Mouse (Mus musculus): Measurements from ENCODE around the gene Spryd3. TPM values are rescaled to one million over a fixed set of nuclear protein-coding genes. Genes with fewer than 3 reads are reported as not detected.

Spryd3 gene
- total RNA-seq, 1 experiment = 34.8 TPM

DNA sequence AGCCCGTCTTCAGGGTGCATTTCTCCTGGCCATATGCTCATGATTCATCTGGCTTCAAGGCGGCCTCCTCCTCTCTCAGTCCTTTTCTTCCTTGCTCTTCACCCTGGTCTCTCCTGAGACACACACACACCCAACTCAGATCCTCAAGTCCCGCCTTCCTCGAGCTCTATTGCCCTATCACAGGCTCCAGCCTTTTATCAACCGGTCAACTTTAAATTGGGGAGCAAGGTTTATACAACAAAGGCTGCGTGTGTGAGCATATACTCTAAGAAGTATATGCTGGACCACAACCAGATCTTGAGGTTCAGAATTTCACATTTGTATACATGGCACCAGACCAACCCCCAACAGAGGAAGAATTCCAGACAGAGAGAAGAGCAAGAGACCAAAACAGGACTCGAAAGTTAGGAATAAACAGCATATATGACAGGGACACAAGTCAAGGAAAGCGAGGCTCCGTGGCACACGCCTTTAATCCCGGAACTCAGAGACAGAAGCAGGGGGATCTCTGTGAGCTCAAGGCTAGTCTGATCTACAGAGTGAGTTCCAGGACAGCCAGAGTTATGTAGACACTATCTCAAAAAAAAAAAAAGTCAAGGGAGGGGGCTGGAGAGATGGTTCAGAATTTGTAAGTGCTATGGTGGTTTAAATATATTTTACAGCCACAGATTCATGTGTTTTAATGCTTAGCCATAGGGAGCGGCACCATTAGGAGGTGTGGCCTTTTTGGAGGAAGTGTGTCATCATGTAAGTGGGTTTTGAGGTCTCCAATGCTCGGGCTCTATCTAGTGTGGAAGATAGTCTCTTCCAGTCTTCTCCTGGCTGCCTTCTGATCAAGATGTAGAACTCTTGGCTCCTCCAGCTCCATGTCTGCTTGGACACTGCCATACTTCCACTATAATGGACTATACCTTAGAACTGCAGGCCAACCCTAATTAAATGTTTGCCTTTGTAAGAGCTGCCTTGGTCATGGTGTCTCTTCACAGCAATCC is 65.3 kb downstream of the Spryd3 start:
- TF ChIP-seq CHD2 (IDR thresholded peaks at IDR 0.05; ENCODE audit: low read depth, low read length) (no peak), ZC3H11A (IDR thresholded peaks at IDR 0.05; ENCODE audit: borderline replicate concordance, low read depth, low read length) (no peak), ZNF384 (IDR thresholded peaks at IDR 0.05; ENCODE audit: low read depth, low read length) (no peak), MAFK (IDR thresholded peaks at IDR 0.05; ENCODE audit: insufficient read depth, low read depth, low read length) (no peak), HCFC1 (IDR thresholded peaks at IDR 0.05; ENCODE audit: borderline replicate concordance, insufficient read depth, low read length) (no peak)
- Histone ChIP-seq H3K4me1 (ENCODE audit: control insufficient read depth in 2 of 2, insufficient read depth in 2 of 2, low read length in 2 of 2, poor library complexity in 1 of 2) (peaks cover 0 to 2% of the 10 kb centered on the region in 2 experiments; a peak in 2 of 4 replicates), H3K36me3 (ENCODE audit: control insufficient read depth, insufficient read depth, low read length, poor library complexity, severe bottlenecking) (peaks cover 3% of the 10 kb centered on the region), H3K9ac (ENCODE audit: insufficient read depth, low read depth, low read length, poor library complexity, severe bottlenecking) (peak overlapping the region; percentile 50; the same call in 1 of the 2 replicates), H3K4me3 (ENCODE audit: insufficient read depth in 1 of 2, low read depth in 1 of 2, low read length in 2 of 2, poor library complexity in 1 of 2, severe bottlenecking in 1 of 2) (no peak overlapping the region), H3K27ac (ENCODE audit: insufficient read depth, low read depth, low read length, poor library complexity, severe bottlenecking) (no peak overlapping the region), H3K9me3 (ENCODE audit: control insufficient read depth, insufficient read depth, low read depth, low read length) (no peaks in the 10 kb centered on the region)
- no peak for DNase-seq (ENCODE audit: low read depth, low spot score)
- in situ Hi-C loops (cut with MboI; ENCODE audit: low sequenced_read_pairs in 2 of 2, unreplicated experiment in 2 of 2) = no loop called here

Other genes with a start within 250 kb of the Spryd3 start
- 0.09 TPM in 1 of 2 replicates, not detected in the other for gene Krt76, start 243.3 kb downstream of the Spryd3 start, total RNA-seq (2012; rRNA removed)
- gene Krt4, start 211.5 kb downstream of the Spryd3 start, total RNA-seq (2012; rRNA removed) = 0.13 TPM in 1 of 2 replicates, not detected in the other
- 0.74 and 2.0 TPM in 2 replicates for gene Krt79, start 195.9 kb downstream of the Spryd3 start, total RNA-seq (2012; rRNA removed)
- gene Krt78, start 181.9 kb downstream of the Spryd3 start, total RNA-seq (2012; rRNA removed) = 0.09 TPM in 1 of 2 replicates, not detected in the other
- 346 and 451 TPM in 2 replicates for gene Krt8, start 131.8 kb downstream of the Spryd3 start, total RNA-seq (2012; rRNA removed)
- gene Krt18, start 108.1 kb downstream of the Spryd3 start, total RNA-seq (2012; rRNA removed) = 266 and 382 TPM in 2 replicates
- 361 and 417 TPM in 2 replicates for gene Eif4b, start 62.5 kb downstream of the Spryd3 start, total RNA-seq (2012; rRNA removed)
- gene Tns2, start 35.8 kb downstream of the Spryd3 start, total RNA-seq (2012; rRNA removed) = 4.5 and 4.9 TPM in 2 replicates
- 4.2 and 7.5 TPM in 2 replicates for gene Igfbp6, start 8.1 kb upstream of the Spryd3 start, total RNA-seq (2012; rRNA removed)
- 5.3 and 9.5 TPM in 2 replicates for gene Soat2, start 14.3 kb upstream of the Spryd3 start, total RNA-seq (2012; rRNA removed)
- 97.3 and 98.5 TPM in 2 replicates for gene Zfp740, start 67.0 kb upstream of the Spryd3 start, total RNA-seq (2012; rRNA removed)
- gene Csad, start 68.5 kb upstream of the Spryd3 start, total RNA-seq (2012; rRNA removed) = 47.3 and 51.9 TPM in 2 replicates
- gene Itgb7, start 95.7 kb upstream of the Spryd3 start, total RNA-seq (2012; rRNA removed) = 34.0 and 93.0 TPM in 2 replicates
- 101 and 115 TPM in 2 replicates for gene Rarg, start 121.3 kb upstream of the Spryd3 start, total RNA-seq (2012; rRNA removed)
- gene Gm9918, start 134.3 kb upstream of the Spryd3 start, total RNA-seq (2012; rRNA removed) = 0.45 and 1.0 TPM in 2 replicates
- 89.9 and 95.7 TPM in 2 replicates for gene Mfsd5, start 143.2 kb upstream of the Spryd3 start, total RNA-seq (2012; rRNA removed)
- gene Espl1, start 160.0 kb upstream of the Spryd3 start, total RNA-seq (2012; rRNA removed) = 84.1 TPM in 2 replicates
- 139 and 201 TPM in 2 replicates for gene Pfdn5, start 189.9 kb upstream of the Spryd3 start, total RNA-seq (2012; rRNA removed)
- 84.7 and 109 TPM in 2 replicates for gene Myg1, start 195.5 kb upstream of the Spryd3 start, total RNA-seq (2012; rRNA removed)
- gene Aaas, start 214.5 kb upstream of the Spryd3 start, total RNA-seq (2012; rRNA removed) = 69.2 and 86.0 TPM in 2 replicates
- gene Sp7, start 230.9 kb upstream of the Spryd3 start, total RNA-seq (2012; rRNA removed) = 0.09 TPM in 1 of 2 replicates, not detected in the other

All from ES-E14 (cell line).